Mouse (Mus musculus): ENCODE results near the gene Smim5. TPM values are rescaled to one million over a fixed set of nuclear protein-coding genes. Genes with fewer than 3 reads are reported as not detected.

Smim5 gene
- polyA plus RNA-seq, 1 experiment from 2014 or later, result 4.2 TPM

DNA sequence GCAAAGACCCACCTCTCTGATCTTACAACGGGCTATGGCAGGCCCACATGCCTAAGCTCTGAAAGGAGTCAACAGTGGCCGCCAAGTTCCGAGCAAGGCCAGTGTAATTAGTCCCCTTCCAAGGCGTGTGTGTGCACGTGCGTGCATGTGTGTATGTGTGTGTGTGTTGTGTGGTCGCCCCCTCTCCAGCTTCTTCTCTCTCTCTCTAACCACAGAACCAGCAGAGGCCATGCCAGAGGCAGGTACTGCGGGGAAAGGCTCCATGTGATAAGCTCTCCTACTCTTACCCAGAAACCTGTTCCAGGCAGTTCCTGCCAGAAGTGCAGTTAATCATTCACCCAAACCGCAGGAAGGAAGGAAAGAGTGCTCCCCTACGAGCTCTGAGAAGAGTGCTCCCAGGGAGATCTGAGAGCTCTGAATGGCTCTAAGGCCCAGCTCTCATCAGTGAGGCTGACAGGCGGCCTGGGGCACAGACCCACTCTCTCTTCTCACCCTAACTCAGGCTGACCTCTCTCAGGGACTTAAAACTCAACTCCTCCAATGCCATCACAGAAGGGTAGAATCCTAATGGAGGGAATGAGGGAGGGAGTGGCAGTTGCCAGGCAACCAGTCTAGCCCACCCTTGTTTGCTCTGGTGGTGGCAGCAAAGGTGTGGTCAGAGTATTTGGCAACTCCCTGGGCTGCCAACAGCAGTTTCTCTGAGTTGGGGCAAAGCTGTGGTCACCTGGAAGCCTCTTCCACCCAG, 12.0 kb downstream of the Smim5 start, which contains the start of gene Smim6:
TSS of gene Smim6 (plus strand) at position 386 of the 745 bp plus-strand sequence.
- Histone ChIP-seq H3K27me3 (ENCODE audit: insufficient read depth, poor library complexity, severe bottlenecking) (no peaks in the 10 kb centered on the region), H3K36me3 (peaks cover 78% of the 10 kb centered on the region), H3K9me3 (no peaks in the 10 kb centered on the region), H3K27ac (no peak within 1 kb of the TSS), H3K4me3 (no peak within 1 kb of the TSS), H3K4me1 (replicated peaks) (0 out of 2 replicates have a peak, but pooled peaks cover 3% of the 10 kb centered on the region)
- WGBS, result 87% methylated on average over 11 of the region's 11 CpGs
- no peak for DNase-seq (ENCODE audit: low spot score)

DNA sequence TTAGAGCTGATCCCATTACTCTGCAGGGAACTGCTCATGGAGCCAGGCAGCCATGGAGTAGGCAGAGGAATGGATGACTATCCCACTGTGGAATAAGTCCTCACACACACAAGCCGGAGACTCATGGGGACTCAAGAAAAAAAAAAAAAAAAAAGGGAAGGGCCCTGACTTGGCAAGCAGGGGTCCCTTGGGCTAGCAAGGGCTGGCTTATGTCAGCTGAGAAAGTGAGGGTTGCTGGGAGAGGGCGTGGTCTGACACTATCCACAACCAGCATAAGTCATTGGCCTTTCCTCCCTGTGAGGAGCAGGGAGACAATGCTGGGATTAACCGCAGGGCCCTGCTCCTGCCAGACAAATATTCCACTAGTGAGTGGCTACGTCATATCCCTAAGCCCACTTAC, 16.8 kb downstream of the Smim5 start:
- H3K36me3 ChIP-seq, result peaks cover 72% of the 10 kb centered on the region

DNA sequence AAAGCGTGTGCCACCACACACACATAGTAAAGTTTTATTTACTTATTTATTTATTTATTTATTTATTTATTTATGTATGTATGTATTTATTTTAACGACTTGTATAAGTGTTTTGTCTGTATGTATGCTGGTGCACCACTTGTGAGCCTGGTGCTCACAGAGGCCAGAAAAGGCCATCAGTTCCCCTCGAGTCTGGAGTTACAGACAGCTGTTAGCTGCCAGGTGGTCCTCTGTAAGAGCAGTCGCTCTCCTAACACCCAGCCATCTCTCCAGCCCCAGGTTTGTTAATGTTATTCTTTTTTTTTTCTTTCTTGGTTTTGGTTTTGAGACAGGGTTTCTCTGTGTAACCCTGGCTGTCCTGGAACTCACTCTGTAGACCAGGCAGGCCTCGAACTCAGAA, 18.9 kb downstream of the Smim5 start:
- peaks cover 74% of the 10 kb centered on the region for H3K36me3 ChIP-seq
- WGBS, result 91% methylated on average over 5 of the region's 5 CpGs

More for the DNA sequence above, 16.8 kb downstream of the Smim5 start:
- Histone ChIP-seq H3K4me3 (no peak overlapping the region), H3K27me3 (ENCODE audit: insufficient read depth, poor library complexity, severe bottlenecking) (no peaks in the 10 kb centered on the region), H3K9me3 (no peaks in the 10 kb centered on the region), H3K4me1 (replicated peaks) (no peaks in the 10 kb centered on the region), H3K27ac (no peak overlapping the region)
- no peak for DNase-seq (ENCODE audit: low spot score)
- 91% methylated on average over 4 of the region's 4 CpGs for WGBS

DNA sequence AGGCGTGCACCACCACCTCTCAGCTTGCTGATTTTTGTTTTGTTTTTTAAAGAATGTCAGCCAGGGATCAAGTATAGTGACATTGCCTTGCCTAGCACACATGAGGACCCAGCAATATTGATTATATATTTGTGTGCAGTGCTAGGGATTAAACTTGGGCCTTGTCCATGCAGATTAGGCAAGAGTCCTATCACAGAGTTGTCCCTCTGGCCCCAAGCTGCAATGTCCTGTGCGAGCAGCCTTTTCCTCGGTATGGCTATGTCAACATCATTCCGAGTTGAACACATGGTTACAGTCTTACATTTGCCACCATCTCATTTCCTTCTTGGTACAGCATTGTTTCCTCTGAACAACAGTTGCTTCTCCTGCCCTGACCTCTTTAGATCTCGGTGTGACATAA, 19.3 kb downstream of the Smim5 start:
- Histone ChIP-seq H3K27me3 (ENCODE audit: insufficient read depth, poor library complexity, severe bottlenecking) (no peaks in the 10 kb centered on the region), H3K4me1 (replicated peaks) (no peaks in the 10 kb centered on the region), H3K9me3 (no peaks in the 10 kb centered on the region), H3K27ac (no peak overlapping the region), H3K36me3 (peaks cover 75% of the 10 kb centered on the region), H3K4me3 (no peak overlapping the region)
- 94% methylated on average over 5 of the region's 5 CpGs for WGBS
- no peak for DNase-seq (ENCODE audit: low spot score)

More for the DNA sequence above, 18.9 kb downstream of the Smim5 start:
- Histone ChIP-seq H3K4me1 (replicated peaks) (no peaks in the 10 kb centered on the region), H3K9me3 (no peaks in the 10 kb centered on the region), H3K27me3 (ENCODE audit: insufficient read depth, poor library complexity, severe bottlenecking) (no peaks in the 10 kb centered on the region), H3K4me3 (no peak overlapping the region), H3K27ac (no peak overlapping the region)
- DNase-seq (ENCODE audit: low spot score), result no peak

DNA sequence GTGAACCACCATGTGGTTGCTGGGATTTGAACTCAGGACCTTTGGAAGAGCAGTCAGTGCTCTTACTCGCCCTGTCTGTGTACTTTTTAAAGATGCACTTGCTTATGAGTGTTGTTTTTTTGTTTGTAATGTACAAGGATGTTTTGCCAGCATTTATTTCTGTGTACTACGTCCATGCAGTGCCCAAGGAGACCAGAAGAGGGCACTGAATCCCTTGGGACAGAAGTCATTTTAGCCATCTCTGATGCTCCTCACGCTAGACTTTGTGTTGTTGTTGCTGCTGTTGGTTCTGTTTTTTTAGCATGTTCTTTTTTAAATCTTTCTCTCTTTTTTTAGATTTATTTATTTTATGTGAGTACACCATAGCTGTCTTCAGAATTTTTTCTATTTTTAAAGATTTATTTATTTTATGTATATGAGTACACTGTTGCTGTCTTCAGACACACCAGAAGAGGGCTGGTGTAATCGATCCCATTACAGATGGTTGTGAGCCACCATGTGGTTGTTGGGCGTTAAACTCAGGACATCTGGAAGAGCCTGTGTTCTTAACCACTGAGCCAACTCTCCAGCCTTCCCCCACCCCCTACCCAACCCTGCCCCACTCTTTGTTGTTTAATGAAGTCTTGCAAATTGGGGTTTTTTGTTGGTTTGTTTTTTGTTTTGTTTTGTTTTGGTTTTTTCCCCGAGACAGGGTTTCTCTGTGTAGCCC, 20.5 kb downstream of the Smim5 start:
- WGBS, result 52% methylated on average over 6 of the region's 6 CpGs
- no peak for DNase-seq (ENCODE audit: low spot score)
- peaks cover 74% of the 10 kb centered on the region for H3K36me3 ChIP-seq

DNA sequence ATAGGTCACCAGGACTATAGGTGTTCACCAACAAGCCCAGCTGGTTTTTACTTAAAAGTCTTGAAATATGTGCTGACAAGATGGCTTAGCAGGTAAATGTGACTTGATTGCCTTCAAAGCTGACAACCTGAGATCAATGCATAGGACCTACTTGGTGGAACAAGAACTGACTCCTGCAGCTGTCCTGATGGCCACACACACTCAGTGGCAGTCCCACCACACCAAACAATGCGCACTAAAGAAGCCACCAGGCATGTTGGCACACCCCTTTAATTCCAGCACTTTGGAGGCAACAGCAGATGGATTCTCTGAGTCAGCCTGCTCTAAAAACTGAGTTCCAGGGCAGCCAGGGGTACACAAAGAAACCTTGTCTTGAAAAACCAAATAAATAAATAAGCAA, 22.2 kb downstream of the Smim5 start:
- WGBS, result 91% methylated on average over 1 of the region's 1 CpGs
- H3K27me3 ChIP-seq (ENCODE audit: insufficient read depth, poor library complexity, severe bottlenecking), result no peaks in the 10 kb centered on the region
- DNase-seq (ENCODE audit: low spot score), result no peak

More for the DNA sequence above, 20.5 kb downstream of the Smim5 start:
- H3K27ac ChIP-seq, result no peak overlapping the region
- no peak overlapping the region for H3K4me3 ChIP-seq
- H3K27me3 ChIP-seq (ENCODE audit: insufficient read depth, poor library complexity, severe bottlenecking), result no peaks in the 10 kb centered on the region
- no peaks in the 10 kb centered on the region for H3K4me1 ChIP-seq (replicated peaks)
- H3K9me3 ChIP-seq, result no peaks in the 10 kb centered on the region

DNA sequence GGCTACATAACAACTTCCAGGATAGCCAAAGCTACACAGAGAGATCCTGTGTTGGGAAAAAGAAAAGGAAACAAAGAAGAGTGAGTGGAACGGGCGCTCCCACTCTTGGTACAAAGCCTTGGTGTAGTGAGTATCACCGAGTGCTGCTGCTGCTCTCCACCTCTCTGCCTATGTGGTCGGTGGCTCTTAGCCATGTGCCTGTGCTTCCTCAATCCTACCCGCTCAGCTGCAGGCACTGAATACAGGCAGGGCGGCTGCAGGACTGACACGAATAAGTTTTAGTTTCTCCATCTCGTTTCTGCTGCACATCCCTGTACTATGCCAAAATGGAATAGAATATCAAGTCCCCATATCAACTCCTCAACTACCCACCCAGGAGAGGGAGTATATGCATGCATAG, 29.3 kb downstream of the Smim5 start:
- Histone ChIP-seq H3K27ac (no peak overlapping the region), H3K4me3 (no peak overlapping the region), H3K4me1 (replicated peaks) (peaks cover 16% of the 10 kb centered on the region), H3K27me3 (ENCODE audit: insufficient read depth, poor library complexity, severe bottlenecking) (no peaks in the 10 kb centered on the region), H3K36me3 (peaks cover 48% of the 10 kb centered on the region), H3K9me3 (no peaks in the 10 kb centered on the region)
- WGBS, result 94% methylated on average over 8 of the region's 8 CpGs
- DNase-seq (ENCODE audit: low spot score), result no peak

More for the DNA sequence above, 22.2 kb downstream of the Smim5 start:
- H3K36me3 ChIP-seq, result peaks cover 66% of the 10 kb centered on the region
- H3K27ac ChIP-seq, result no peak overlapping the region
- H3K9me3 ChIP-seq, result no peaks in the 10 kb centered on the region
- no peak overlapping the region for H3K4me3 ChIP-seq
- no peaks in the 10 kb centered on the region for H3K4me1 ChIP-seq (replicated peaks)

DNA sequence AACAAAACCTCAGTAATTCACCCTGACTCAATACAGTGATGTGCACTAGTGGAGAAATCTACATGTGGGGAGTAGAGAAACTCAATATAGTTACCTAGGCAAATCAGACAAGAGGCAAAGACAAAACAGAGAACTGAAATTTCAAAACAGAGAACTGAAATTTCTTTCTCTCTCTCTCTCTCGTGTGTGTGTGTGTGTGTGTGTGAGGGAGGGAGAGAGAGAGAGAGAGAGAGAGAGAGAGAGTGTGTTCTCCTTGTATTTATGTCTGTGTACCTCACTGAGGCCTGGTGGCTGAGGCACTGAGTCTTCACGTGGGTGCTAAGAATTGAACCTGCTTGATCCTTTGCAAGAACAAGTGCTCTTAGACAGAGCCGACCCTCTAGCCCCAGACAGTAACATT, 30.1 kb downstream of the Smim5 start:
- Histone ChIP-seq H3K9me3 (no peaks in the 10 kb centered on the region), H3K4me3 (no peak overlapping the region), H3K27me3 (ENCODE audit: insufficient read depth, poor library complexity, severe bottlenecking) (no peaks in the 10 kb centered on the region), H3K27ac (no peak overlapping the region), H3K4me1 (replicated peaks) (peaks cover 24% of the 10 kb centered on the region), H3K36me3 (peaks cover 43% of the 10 kb centered on the region)
- WGBS, result 74% methylated on average over 3 of the region's 3 CpGs
- DNase-seq (ENCODE audit: low spot score), result no peak

DNA sequence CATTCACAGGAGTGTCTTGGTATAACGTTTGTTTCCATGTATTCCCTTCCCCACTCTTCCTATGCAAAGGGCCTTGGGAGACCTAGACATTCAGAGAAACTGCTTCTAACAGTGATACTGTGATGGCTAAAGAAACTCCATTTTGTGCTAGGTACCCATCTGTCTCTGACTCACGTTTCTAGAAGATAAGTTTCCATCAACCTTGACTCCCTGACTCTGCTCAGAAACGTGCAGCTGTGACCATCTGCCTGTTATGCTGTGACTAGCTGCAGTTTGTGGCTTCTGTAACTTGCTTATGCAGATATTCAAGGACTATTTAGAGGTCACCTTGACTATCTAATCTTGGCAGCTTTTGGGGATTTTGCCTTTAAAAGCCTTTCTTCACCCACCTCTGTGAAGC, 31.5 kb downstream of the Smim5 start:
- Histone ChIP-seq H3K4me1 (replicated peaks) (peaks cover 28% of the 10 kb centered on the region), H3K4me3 (no peak overlapping the region), H3K36me3 (peaks cover 51% of the 10 kb centered on the region), H3K27me3 (ENCODE audit: insufficient read depth, poor library complexity, severe bottlenecking) (no peaks in the 10 kb centered on the region), H3K27ac (no peak overlapping the region), H3K9me3 (no peaks in the 10 kb centered on the region)
- WGBS, result 76% methylated on average over 3 of the region's 3 CpGs
- DNase-seq (ENCODE audit: low spot score), result no peak

DNA sequence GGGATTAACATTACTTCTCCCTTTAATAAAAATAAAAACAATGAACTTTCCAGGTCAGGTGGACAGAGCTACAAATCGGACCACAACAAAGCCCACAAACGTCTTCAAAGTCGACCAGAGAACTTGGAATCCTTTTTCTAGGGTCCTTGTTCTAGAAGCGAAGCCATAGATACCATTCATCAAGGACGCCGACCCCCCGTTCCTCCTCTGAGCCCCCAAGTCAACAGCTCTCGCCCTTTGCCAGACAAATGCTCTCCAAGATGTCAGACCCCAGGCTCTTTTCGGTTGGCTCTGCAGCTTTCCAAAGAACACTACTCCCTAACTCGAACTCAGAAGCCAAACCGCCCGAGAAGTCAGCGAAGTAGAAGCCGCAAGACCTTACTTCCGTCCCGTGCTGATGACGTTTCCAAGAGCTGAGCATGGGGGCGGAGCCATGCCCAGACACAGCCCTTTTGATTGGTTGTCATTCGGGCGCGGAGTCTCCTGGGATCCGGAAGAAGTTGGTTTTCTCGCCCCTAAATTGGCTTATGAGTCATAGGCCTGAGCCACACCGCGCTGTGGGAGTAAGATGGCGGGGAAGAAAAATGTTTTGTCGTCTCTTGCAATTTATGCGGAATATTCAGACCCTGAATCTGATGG, 33.5 kb downstream of the Smim5 start, which contains the start of the genes Sap30bp and Recql5:
TSS of gene Sap30bp (plus strand) at position 175 of the 639 bp plus-strand sequence.
TSS of gene Recql5 (minus strand) at position 370 of the 639 bp plus-strand sequence.
- Histone ChIP-seq H3K36me3 (peaks cover 53% of the 10 kb centered on the region), H3K4me1 (replicated peaks) (peaks cover 28% of the 10 kb centered on the region), H3K27ac (peak within 1 kb of the TSS; percentile 82), H3K4me3 (peak within 1 kb of the TSS; percentile 79), H3K9me3 (no peaks in the 10 kb centered on the region), H3K27me3 (ENCODE audit: insufficient read depth, poor library complexity, severe bottlenecking) (no peaks in the 10 kb centered on the region)
- under 1% methylated on average over 28 of the region's 28 CpGs for whole genome bisulfite sequencing
- peak; percentile 98 for DNase-seq (ENCODE audit: low spot score)

DNA sequence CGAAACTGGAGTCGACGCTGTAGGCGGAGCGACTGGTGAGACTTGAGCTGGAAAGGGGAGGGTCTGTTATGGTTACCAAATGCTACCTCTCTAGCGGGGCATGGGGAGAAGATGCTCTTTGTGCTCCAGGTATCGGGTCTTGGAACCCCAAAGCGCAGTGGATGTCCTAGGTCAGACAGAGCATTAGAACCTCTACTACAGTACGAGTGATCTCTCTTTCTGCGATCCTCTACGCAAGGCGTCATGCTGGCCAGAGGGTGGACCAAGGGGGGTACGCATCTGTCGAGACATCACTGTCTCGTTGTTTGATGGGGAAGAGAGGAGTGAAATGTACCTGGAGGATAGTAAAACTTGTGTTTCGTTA, 34.0 kb downstream of the Smim5 start:
- peaks cover 53% of the 10 kb centered on the region for H3K36me3 ChIP-seq
- peak overlapping the region; percentile 79 for H3K4me3 ChIP-seq
- H3K4me1 ChIP-seq (replicated peaks), result peaks cover 28% of the 10 kb centered on the region
- no peaks in the 10 kb centered on the region for H3K27me3 ChIP-seq (ENCODE audit: insufficient read depth, poor library complexity, severe bottlenecking)
- no peaks in the 10 kb centered on the region for H3K9me3 ChIP-seq
- DNase-seq (ENCODE audit: low spot score), result no peak
- WGBS, result under 1% methylated on average over 16 of the region's 16 CpGs
- H3K27ac ChIP-seq, result peak overlapping the region; percentile 82

DNA sequence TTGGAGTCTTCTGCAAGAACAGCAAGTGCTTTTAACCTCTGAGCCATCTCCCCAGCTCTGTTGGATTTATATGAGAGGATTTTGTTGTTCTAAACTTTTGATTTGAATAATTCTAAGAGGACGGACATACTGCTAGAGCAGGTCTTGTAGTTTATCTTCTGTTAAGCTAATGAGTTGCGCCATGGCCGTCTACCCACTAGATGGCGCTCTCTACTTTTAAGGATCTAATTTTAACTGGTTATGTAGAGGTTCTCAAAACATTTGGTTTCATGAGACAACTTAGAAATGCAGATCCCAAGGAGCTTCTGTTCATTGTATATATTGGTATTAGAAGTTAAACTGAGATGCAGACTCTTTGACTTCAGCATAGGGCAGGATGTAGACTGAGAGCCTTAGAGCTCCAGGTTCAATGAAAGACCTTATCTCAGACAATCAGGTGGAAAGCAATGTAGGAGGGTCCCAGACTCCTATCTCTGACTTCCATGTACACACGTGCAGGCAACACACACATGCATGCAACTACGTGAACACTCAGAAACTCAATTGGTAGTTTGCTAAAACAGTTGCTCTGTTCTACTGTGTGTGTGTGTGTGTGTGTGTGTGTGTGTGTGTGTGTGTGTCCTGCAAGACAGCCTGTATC, 40.0 kb downstream of the Smim5 start:
- Histone ChIP-seq H3K27me3 (ENCODE audit: insufficient read depth, poor library complexity, severe bottlenecking) (no peaks in the 10 kb centered on the region), H3K4me1 (replicated peaks) (peaks cover 3% of the 10 kb centered on the region), H3K36me3 (peaks cover 99% of the 10 kb centered on the region), H3K9me3 (no peaks in the 10 kb centered on the region), H3K4me3 (no peak overlapping the region), H3K27ac (no peak overlapping the region)
- WGBS, result 44% methylated on average over 6 of the region's 6 CpGs
- DNase-seq (ENCODE audit: low spot score), result peak; percentile 53
